Mouse (Mus musculus) heart, postnatal 36 days (tissue): ENCODE measurements at regions not wholly inside any gene's neighbourhood (a gene's known extent, or its start where the extent isn't known, plus 50 kb on each side); places are given as distances from the start of the nearest gene placed in this dataset.
A peak's percentile ranks its signal among the peaks of the same experiment; 100 is the strongest.

ENCODE experiments used
- DNase-seq, 2 experiments: peaks; one replicate each; pipeline ENCODE4 v3.0.0; 2021 to 2022
- intact Hi-C: fragments of 180-260 bp; cut with DNase I; formaldehyde crosslinking; loops from one replicate; pipeline ENCODE4 v1.15.1; 2025

DNA sequence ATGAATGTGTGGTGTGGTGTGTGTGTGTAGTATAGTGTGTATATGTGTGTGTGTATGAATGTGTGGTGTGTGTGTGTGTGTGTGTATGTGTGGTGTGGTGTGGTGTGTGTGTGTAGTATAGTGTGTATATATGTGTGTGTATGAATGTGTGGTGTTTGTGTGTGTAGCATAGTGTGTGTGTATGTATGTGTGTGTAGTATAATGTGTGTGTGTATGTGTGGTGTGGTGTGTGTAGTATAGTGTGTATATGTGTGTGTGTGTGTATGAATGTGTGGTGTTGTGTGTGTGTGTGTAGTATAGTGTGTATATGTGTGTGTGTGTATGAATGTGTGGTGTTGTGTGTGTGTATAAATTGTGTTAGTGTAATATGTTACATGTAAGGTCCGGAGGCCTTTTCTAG lies 600.5 kb upstream of the Auts2 start:
- DNase-seq, result no peak
- intact Hi-C loops, result no loop called here

DNA sequence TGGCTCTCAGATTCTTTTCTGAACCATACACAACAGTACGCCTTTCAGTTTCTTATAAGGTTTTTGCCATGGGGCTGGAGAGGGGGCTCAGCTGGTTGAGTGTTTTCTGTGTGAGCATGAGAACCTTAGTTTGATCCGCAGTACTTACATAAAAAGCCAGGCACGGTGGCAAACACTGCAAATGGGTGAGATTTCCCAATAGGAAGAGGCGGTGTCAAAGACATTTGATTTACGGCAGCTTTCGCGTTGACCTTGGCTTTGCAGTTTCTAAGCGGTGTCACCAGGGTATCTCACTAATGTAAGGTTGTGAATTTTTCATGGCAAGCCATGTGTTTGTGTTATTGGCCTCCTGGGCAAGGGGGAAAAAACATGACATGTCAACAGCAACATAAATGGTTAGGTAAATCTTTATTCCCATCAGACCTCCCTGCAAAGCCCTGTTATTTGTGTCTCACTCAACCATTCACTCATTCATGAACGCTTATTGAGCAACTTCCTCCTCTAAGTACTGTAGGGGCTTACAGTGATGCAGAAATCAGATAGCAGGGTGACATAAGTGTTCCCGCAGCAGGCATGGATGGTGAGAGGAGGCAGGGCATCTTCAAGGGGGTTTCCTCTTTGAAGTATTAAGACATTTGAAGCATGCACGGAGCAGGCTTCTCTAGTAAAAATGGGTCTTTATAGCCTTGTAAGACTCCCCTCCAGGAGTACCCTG lies 599.4 kb upstream of the Auts2 start:
- DNase-seq, result no peak
- intact Hi-C loops, result no loop called here

DNA sequence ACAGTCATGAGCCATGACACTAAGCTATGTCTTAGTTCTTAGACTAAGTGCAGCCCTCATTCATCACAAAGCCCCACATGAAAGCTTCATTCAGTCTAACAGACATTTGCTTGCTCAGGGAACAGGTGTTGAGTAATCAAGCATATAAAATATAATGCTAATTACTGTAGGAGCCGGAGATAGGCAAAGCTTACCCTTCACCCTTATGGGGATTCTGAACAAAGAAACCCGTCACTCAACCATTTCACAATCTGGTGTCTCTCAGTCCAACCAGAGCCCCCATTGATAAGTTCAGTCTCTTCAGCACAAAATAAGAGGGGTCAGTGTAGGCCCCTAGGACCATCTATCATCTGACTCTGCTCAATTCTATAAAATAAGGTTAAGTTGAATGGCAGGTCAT lies 587.9 kb upstream of the Auts2 start:
- intact Hi-C loops, result no loop called here
- no peak for DNase-seq

DNA sequence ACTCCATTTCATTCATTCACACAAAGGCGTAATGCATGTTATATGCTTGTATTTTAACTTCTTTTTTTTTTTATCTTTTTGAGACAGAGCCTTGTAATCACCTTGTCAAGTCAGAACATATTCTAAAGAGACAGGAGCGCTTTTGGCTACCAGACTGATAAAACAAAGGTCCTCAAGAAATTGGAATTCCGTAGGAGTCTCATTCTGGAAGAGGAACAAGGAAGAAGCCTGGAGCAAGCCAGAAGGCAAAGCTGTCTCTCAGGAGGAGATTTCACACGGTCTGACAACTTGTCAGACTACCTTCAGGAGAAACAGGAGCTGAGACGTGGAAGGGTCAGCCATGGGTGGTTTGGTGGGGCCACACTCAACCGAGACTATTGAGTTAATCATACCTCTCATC lies 587.2 kb upstream of the Auts2 start:
- intact Hi-C loops, result no loop called here
- DNase-seq, result no peak

DNA sequence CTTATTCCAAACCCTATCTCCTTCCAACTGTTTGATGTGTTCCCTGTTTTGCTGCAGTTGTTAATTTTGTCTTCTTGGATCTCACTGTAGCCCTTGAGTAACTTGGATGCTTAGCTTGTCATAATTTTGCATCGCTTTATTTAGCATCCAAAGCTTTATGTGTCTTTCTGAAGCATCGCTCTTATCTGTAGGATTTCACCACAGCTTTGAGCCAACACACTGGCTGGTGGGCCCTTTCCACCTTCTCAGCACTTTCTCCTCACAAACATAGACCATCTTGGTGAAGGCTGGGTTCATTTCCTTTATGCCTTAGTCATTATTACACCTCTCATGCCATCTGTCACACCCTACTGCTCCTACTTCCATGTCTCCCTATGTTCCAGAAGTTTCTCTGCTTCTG lies 581.1 kb upstream of the Auts2 start:
- DNase-seq, result no peak
- intact Hi-C loops, result no loop called here

DNA sequence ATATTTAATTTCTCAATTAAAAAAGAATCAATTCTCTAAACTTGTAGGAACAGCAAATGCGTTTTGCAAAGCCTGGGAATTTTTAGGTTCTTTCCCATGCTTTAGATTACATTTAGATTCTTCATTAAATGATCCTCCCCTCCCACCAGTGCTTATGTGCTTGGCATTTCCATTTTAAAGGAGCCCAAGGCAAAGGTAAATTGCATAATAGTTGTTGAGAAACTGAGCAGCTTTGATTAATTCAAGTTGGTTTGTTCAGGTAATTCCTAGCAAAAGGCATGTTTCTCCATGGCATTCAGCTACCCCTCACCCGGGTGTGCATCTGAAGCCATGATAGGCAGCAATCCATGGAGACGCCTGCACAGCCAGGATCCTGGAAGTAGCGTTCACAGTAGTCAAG lies 570.8 kb upstream of the Auts2 start:
- DNase-seq, result no peak
- intact Hi-C loops, result no loop called here

DNA sequence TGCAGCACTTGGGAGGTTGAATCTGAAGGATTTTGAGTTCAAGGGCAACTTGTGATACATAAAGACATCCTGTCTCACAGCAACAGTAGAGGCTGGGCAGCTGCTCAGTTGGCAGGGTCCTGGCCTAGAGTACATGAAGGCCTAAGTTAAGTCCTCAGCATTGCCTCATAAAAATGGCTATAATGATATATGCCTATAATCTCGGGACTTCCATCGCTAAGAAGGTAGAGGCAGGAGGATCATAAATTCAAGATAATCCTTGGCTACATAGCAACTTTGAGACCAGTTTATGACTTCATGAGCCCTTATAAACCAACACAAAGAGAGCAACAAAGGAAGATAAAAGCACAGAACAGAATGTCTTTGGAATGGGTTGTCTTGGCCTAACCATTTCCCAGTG lies 570.0 kb upstream of the Auts2 start:
- intact Hi-C loops, result no loop called here
- DNase-seq, result no peak

DNA sequence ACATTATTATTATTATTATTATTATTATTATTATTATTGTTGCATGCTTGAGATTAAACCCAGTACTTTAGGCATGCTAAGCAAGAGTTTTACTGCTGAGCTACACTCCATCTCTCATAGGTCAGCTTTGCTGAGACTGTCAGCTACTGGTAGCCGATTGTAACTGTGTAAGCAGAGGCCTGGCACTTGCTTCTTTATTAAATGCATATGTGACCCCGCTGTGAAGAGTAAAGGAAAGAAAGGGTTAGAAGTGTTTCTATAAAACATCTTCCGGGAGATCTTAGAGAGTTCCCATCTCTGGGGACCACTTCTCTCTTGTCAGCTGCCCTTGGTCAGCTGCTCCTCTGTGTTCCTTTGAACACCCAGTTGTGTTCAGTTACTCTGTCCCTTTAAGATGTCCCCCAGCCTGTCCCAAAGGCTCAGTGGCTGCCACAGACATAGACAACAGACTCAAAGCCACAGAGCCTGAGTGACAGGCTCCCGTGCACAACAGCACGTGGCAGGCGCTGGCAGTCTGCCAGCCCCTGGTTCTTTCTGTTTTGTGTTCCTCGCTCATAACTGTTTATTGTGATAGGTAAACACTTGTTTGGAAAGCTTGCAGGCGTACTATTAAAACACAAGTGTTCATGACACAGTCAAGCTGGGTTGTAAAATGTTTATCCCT lies 563.7 kb upstream of the Auts2 start:
- peak; percentile 6 for DNase-seq
- intact Hi-C loops, result no loop called here

DNA sequence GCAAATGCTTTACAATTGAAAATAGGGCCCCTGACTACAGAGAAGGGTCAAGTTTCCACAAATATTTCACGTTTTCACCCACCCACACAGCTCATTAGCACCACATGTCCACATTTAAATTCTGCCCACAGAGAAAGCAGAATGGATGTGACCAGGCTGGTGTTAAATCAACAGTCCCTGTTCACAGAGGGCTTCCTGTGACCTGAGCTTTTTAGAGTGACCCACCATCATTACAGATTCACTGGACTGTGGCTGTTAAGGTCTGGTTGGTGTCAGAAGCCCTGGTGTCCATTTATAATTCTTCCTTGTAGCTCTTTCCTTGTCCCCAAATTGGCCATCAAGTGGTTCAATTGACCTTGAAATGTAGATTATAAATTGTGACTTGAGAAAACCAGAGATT lies 553.2 kb upstream of the Auts2 start:
- DNase-seq, result no peak
- intact Hi-C loops, result no loop called here

DNA sequence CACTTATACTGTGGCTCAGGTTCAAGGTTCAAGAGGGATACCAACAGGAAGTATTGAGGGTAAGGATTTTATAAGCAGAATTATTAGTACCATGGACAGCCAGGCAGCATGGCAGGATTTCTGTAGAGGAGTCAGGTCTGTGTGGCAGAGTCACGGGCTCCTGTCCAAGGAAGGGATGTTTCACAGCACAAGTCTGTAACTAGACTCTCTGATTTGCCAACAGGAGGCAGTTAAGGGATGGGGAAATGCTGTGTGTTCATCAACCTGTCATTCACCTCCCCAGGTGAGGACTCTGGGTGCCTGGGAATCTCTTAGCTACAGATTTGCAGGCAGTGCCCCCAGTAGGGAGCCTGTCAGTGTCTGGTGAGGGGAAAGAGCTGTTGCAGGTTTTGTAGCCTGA lies 541.7 kb upstream of the Auts2 start:
- no peak for DNase-seq
- intact Hi-C loops, result no loop called here

DNA sequence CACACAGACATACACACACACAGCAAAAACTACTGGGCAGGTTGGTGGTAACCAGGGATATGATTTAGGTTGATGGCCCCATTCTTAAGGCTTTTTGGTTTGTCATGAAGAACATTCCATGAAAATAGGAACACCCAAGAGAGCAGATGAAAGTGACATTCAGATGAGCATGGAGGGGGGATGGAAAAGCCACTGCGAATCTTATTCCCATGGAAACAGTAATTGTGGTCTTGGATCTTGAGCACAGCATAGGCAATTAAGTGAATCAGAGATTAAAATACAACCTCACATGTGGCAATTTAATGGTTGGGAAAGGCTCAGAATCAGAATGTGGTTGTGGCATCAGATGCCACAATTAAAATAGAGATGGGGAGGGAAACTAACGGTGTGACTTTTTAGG lies 537.6 kb upstream of the Auts2 start:
- no peak for DNase-seq
- intact Hi-C loops, result no loop called here

DNA sequence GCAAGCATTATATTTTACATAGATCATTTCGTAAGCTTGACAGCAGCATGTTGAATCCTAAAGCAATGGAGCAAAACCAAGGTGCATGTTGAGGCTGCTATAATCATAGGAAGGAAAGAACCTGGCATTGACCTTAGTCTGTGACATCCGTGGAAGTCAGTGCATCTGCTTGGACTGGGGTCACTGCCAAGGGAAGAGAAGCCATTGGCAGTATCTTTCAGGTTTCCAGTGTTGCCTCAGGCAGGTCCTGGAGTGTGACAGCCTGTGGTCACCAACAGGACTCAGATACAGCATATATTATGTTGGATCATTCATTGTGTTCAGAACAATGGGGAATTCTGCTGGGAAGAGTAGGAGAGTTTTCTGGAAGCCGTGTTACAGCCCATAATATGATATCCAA lies 535.8 kb upstream of the Auts2 start:
- no peak for DNase-seq
- intact Hi-C loops, result no loop called here

DNA sequence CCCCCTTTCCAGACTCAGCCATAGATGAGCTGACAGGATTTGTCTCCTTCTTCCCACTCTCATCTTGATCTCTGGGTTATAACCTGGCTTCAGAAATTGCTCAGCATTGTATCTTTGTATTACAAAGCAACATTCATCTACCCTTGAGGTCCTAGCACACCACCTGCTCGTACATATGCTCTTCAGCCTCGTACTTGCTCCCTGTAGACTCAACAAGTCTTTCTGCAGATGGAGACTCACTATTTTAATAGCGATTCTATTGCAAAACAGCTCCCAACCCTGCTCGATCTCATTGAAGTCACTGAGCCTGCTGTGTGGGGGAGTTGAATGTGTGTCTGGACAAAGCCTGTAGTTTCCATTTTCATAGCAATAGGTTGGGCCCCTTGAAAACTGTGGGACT lies 535.2 kb upstream of the Auts2 start:
- intact Hi-C loops, result no loop called here
- no peak for DNase-seq

DNA sequence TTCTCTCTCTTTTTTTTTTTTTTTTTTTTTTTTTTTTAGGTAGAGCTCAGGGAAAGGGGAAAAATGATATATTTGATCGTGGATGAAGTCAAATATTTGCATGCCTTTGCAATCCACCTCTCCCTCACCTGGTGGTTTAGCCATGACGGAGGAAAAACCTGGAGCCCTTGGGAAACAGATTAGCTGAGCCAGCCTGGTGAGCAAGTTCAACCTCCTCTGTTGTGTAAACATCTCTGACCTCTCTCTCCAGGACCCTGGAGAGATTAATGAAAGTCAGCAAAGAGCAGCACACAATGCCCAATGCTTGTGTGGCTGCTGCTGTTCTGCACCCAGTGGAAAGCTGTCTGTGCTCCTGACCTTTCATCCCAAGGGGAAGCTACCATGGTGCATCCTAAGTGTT lies 530.2 kb upstream of the Auts2 start:
- intact Hi-C loops, result no loop called here
- no peak for DNase-seq

DNA sequence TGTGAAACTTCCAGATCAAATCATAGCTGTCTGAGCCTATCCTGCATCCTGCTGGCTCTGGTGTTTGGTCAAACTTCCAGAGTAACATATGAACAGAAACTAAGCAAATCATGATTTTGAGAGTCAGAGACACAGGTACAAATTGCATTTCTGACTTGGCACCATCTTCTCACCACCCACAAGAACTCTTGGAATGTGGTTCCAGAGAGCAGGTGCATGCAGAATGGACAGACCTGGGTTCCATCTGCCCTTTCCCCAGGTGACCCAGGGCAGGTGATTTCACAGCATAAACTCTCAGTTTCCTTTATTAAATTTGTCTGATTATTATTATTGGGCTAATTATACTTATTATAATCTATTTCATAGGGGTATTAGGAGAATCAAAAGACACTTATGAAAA lies 527.0 kb upstream of the Auts2 start:
- DNase-seq, result no peak
- intact Hi-C loops, result no loop called here

DNA sequence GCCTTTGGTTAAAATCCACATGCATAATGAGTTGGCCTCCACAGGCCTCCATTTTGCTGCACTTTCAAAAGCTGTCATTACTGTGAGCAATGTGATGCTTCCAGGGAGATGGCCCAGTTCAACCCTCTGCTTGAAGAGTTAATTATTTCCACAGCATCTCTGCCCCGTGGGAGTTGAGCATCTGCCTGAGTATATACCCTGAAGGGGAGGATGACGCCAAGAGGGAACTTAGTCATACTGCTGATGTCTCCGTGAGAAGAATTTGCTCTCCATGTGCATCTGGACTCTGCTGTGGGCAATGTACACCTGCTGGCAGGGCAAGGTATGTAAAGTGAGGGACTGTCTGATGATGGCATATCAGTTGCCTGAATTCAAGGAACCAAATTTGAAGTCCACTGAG lies 519.3 kb upstream of the Auts2 start:
- intact Hi-C loops, result no loop called here
- no peak for DNase-seq

DNA sequence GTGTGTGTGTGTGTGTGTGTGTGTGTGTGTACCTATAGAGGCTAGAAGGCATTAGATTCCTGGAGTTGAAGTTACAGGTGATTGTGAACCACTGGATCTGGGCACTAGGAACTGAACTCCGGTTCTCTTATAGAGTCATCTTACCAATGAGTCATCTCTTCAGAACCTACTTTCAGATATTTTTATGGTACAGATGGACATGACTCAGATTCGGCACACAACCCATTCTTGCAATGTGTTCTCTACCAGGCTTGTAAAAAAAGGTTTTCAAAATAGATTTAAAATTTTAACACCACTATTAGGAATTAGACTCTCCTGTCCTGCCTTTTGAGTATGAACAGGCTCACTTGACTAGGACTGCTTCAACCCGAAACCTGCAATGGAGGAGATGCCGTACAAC lies 504.3 kb upstream of the Auts2 start:
- intact Hi-C loops, result no loop called here
- DNase-seq, result no peak

DNA sequence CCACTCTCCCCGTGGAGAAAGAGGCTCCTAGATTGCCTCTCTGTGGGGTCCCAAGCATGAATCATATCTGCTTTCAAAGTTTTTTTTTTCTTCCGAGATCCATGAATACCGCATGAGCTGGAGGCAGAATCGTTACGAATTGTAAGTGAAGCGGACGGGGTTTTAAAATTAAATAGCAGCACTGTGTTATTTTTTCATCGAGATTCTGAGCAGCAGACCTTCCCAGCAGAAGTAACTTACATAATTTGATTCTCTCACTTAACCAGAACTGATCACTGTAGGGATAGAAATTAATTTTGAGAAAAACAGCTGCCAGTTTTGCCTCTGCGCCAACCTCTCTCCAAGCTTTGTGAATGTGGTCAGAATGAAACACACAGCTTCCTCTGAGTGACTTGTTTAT lies 502.5 kb upstream of the Auts2 start:
- no peak for DNase-seq
- intact Hi-C loops, result no loop called here

DNA sequence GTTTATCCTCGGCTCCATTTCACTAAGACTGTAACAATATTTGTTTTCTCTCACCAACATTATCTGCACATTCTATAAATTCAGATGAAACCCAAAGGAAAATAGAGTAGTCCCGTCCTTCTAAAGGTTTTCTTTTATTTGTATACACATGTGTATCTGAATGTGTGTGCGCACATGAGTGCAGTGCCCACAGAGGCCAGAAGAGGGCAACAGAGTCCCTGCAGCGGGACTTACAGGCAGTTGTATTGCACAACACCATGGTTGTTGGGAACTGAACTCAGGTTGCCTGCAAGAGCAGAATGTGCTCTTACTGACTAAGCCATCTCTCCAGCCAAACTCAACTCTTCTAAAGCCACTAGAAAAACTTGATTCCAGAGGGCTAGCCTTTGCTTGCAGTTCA lies 484.4 kb upstream of the Auts2 start:
- no peak for DNase-seq
- intact Hi-C loops, result no loop called here

DNA sequence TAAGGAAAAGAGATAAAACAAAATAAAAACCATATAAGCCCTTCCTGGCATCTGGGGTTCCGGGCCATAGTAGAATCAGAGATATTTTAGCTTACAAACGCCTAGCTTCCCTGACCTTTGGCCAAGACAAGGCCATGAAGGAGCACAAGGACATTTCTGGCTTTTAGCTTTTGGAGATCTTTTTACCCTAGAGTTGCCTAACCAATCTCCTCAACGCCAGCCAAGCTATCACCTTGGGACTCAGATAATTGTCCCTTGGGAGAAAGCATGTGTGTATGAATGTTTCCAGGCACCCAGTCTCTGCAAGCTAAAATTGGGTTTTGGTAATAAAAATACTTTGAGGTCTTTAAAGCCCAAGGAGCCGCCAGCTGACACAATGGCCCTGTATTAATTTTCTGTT lies 482.0 kb upstream of the Auts2 start:
- no peak for DNase-seq
- intact Hi-C loops, result no loop called here

DNA sequence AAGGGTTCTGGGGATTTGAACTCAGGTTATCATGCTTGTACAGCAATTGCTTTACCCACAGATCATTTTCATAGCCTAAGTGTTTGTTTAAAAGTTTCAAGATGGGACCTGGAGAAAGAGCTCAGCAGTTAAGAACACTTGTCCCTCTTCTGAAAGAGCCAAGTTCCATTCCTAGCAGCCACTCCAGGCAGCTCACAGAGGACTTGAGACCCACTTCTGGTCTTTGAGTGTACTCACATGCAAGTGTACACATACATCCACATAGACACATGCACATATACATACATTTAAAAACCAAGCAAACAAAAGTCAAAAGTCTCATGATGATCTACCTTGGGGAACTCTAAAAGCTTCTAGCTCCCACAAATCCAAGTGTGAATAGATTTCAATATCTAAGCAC lies 477.7 kb upstream of the Auts2 start:
- intact Hi-C loops, result no loop called here

DNA sequence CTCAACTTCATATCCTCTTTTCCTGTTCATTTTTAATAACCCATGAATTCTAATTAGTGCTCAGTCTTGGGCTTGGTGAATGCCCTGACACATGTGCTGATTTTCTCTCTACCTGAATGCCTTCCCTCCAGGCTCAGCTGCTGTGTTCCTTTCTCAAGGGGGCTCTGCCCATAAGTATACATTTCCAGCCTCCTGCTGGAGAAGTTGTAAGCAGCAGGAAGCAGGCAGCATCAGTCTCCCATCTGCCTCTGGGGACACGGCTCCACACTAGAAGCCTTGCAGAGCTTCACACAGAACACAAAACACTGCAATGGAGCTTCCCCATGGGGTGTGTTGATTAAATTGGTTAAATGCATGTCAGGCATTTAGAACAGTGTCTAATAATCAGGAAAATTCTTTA lies 477.0 kb upstream of the Auts2 start:
- DNase-seq, result no peak
- intact Hi-C loops, result no loop called here

More for the DNA sequence above, 477.7 kb upstream of the Auts2 start:
- DNase-seq, result no peak
